Mouse (Mus musculus) cerebellum, adult 2 months (tissue): ENCODE measurements at regions not wholly inside any gene's neighbourhood (a gene's known extent, or its start where the extent isn't known, plus 50 kb on each side); places are given as distances from the start of the nearest gene placed in this dataset.

ENCODE experiments used
- DNase-seq, 2 experiments: peaks; one replicate each; pipeline ENCODE4 v3.0.0; 2021
- H3K27ac ChIP-seq: fragments of 200-500 bp; 2 replicates; pipeline ENCODE4 v1.5.1; 2012; ENCODE audit warnings: low read length, control low read depth, inconsistent platforms; ENCODE audit not compliant: insufficient read depth
- H3K27me3 ChIP-seq: fragments of 200-500 bp; 2 replicates; pipeline ENCODE4 v1.6.1; 2012; ENCODE audit warnings: inconsistent platforms, mild to moderate bottlenecking, low read length, moderate library complexity; ENCODE audit not compliant: control insufficient read depth, insufficient read depth
- H3K4me1 ChIP-seq: fragments of 200-500 bp; 2 replicates; pipeline ENCODE4 v1.6.1; 2011; ENCODE audit warnings: low read length; ENCODE audit not compliant: control insufficient read depth, insufficient read depth
- H3K4me3 ChIP-seq: fragments of 200-500 bp; replicated peaks from 2 replicates; pipeline ENCODE3; 2011; ENCODE audit warnings: mild to moderate bottlenecking, low read depth, low read length, control low read depth; ENCODE audit not compliant: insufficient read depth
- CTCF ChIP-seq: fragments of 200-500 bp; IDR thresholded peaks from 2 replicates; pipeline ENCODE4 v1.5.1; 2011; ENCODE audit warnings: low read depth, mild to moderate bottlenecking, control low read depth, low read length, moderate library complexity, borderline replicate concordance; ENCODE audit not compliant: insufficient read depth
- POLR2A ChIP-seq: fragments of 200-500 bp; IDR thresholded peaks from 2 replicates; pipeline ENCODE4 v1.6.1; 2011; ENCODE audit warnings: low read length, control low read depth, borderline replicate concordance; ENCODE audit not compliant: insufficient read depth
- WGBS: fragments of 180-500 bp; shearing (Covaris S2); methylation state at CpG from one replicate; pipeline ENCODE4 v1.1.7; 2018; 5-methylcytosine and 5-hydroxymethylcytosine counted together

GRCm38 (mm10) chr2:106384842-106385241 is 308.2 kb upstream of the Mpped2 start:
- H3K4me3 ChIP-seq, result no peak overlapping the region
- H3K27ac ChIP-seq, result no peak overlapping the region
- H3K27me3 ChIP-seq, result no peaks in the 10 kb centered on the region
- no peak for TF ChIP-seq POLR2A
- TF ChIP-seq CTCF, result no peak
- peaks cover 12% of the 10 kb centered on the region for H3K4me1 ChIP-seq
- WGBS, result 14% methylated on average over 3 of the region's 3 CpGs
- peak; percentile 46 to 77 for DNase-seq

DNA sequence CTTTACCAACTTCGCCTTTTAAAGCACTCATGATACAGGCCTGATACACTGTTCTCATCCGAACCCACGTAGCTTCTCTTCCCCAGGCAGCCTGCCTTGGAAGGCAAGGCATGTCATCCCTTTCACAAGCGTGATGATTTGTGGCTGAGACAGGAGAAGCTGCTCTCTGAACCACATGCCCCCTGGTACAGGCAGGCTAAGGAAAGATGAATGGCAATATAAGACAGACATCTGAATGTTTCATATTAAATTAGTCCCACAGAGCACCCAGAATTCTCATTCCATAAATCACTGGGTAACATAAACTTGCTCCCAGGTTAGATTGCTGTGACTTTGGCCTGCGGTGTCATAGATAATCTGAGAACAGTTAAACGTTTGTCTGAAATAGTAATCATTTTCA is 280.9 kb upstream of the Mpped2 start:
- no peak for DNase-seq
- Histone ChIP-seq H3K27me3 (no peaks in the 10 kb centered on the region), H3K27ac (no peak overlapping the region), H3K4me1 (no peaks in the 10 kb centered on the region), H3K4me3 (no peak overlapping the region)
- TF ChIP-seq POLR2A (no peak), CTCF (no peak)
- 75% methylated on average over 6 of the region's 6 CpGs for WGBS

GRCm38 (mm10) chr2:106415474-106416019 is 277.5 kb upstream of the Mpped2 start:
- Histone ChIP-seq H3K4me3 (no peak overlapping the region), H3K27ac (no peak overlapping the region), H3K4me1 (no peaks in the 10 kb centered on the region), H3K27me3 (no peaks in the 10 kb centered on the region)
- TF ChIP-seq POLR2A (no peak), CTCF (no peak)
- WGBS, result 22% methylated on average over 7 of the region's 7 CpGs
- DNase-seq, result no peak

DNA sequence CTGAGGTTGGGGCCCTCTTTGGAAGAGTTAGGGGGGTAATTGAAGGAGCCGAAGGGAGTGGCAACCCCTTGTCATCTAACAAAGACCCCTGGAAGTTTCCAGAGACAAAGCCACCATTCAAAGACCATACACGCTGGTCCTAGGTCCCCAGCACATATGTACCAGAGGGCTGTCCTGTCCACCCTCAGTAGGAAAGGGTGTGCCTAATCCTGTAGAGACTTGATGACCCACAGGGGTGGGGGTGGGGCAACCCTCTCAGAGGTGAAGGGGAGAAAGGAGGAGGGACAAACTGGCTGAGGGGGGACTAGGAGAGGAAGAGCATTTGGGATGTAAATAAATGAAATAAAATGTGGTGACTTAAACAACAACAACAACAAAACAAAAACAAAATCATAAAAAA is 274.9 kb upstream of the Mpped2 start:
- WGBS, result 62% methylated on average over 2 of the region's 2 CpGs
- Histone ChIP-seq H3K27me3 (no peaks in the 10 kb centered on the region), H3K4me3 (no peak overlapping the region), H3K27ac (no peak overlapping the region), H3K4me1 (no peaks in the 10 kb centered on the region)
- TF ChIP-seq POLR2A (no peak), CTCF (no peak)
- DNase-seq, result no peak

DNA sequence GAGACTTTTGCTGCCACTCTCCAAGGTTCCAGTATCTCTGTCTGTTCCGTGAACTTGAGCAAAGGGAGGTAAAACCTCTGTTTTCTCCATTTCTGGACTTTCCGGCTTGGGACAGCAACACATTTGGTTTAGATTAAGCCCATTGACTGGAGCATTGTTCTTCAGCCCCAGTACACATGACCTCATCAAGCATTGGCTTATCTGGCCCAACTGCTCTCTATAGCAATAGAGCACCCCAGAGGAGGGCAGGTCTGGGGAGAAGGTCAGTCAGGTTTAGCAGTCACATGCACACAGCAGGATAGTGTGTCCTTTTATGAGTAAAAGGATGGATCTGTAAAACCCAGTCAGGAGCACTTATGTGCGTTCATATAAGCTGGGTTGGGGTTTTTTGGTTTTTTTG is 268.1 kb upstream of the Mpped2 start:
- no peaks in the 10 kb centered on the region for H3K4me1 ChIP-seq
- no peak overlapping the region for H3K4me3 ChIP-seq
- DNase-seq, result no peak
- 86% methylated on average over 3 of the region's 3 CpGs for WGBS
- H3K27ac ChIP-seq, result no peak overlapping the region
- no peaks in the 10 kb centered on the region for H3K27me3 ChIP-seq
- no peak for TF ChIP-seq CTCF
- no peak for TF ChIP-seq POLR2A

DNA sequence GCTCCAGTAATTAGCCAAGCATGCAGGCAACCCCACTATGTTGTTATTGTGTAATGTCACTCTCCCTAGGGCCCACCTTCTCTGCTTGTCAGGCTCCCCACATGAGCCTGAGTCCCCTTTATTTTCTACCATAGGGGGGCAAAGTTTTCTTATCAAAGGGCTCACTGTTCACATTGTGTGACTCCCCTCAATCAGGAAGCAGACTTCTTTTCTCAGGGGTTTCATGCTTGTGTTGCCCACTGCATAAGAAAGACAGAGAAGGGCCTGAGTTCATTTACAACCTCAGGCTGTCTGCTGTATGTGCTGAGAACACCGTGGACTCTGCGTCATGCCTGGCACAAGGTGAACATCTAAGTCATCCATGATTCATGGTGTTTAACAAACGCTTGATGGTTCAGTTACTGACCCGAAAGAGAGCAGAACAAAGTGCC is 267.6 kb upstream of the Mpped2 start:
- Histone ChIP-seq H3K27me3 (no peaks in the 10 kb centered on the region), H3K4me3 (no peak overlapping the region), H3K4me1 (no peaks in the 10 kb centered on the region), H3K27ac (no peak overlapping the region)
- DNase-seq, result no peak
- TF ChIP-seq POLR2A, result no peak
- TF ChIP-seq CTCF, result no peak
- 40% methylated on average over 4 of the region's 4 CpGs for WGBS

DNA sequence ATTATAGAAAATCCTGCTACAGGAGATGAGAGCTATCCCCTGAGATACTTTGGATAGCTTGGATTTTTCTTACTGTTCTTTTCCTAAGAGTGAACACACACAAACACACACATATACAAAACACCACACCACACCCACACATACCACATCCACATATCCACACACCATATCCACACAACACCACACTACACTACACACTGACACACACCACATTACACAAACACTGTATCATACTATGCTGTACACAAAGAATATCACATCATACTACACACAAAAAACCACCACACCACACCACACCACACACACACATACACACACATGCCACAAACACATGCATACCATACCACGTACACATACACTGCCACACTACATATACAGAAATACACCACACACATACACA is 267.1 kb upstream of the Mpped2 start:
- H3K4me1 ChIP-seq, result no peaks in the 10 kb centered on the region
- H3K27ac ChIP-seq, result no peak overlapping the region
- WGBS, result 93% methylated on average over 1 of the region's 1 CpGs
- no peak for TF ChIP-seq POLR2A
- no peak for TF ChIP-seq CTCF
- no peaks in the 10 kb centered on the region for H3K27me3 ChIP-seq
- DNase-seq, result no peak
- no peak overlapping the region for H3K4me3 ChIP-seq

GRCm38 (mm10) chr2:106427237-106427636 is 265.8 kb upstream of the Mpped2 start:
- Histone ChIP-seq H3K27ac (no peak overlapping the region), H3K4me3 (no peak overlapping the region), H3K27me3 (no peaks in the 10 kb centered on the region), H3K4me1 (no peaks in the 10 kb centered on the region)
- DNase-seq, result no peak
- TF ChIP-seq POLR2A, result no peak
- no peak for TF ChIP-seq CTCF
- 85% methylated on average over 7 of the region's 7 CpGs for WGBS
